ENCODE assay signal across 15 mouse cellular contexts in the genomic region with DNA sequence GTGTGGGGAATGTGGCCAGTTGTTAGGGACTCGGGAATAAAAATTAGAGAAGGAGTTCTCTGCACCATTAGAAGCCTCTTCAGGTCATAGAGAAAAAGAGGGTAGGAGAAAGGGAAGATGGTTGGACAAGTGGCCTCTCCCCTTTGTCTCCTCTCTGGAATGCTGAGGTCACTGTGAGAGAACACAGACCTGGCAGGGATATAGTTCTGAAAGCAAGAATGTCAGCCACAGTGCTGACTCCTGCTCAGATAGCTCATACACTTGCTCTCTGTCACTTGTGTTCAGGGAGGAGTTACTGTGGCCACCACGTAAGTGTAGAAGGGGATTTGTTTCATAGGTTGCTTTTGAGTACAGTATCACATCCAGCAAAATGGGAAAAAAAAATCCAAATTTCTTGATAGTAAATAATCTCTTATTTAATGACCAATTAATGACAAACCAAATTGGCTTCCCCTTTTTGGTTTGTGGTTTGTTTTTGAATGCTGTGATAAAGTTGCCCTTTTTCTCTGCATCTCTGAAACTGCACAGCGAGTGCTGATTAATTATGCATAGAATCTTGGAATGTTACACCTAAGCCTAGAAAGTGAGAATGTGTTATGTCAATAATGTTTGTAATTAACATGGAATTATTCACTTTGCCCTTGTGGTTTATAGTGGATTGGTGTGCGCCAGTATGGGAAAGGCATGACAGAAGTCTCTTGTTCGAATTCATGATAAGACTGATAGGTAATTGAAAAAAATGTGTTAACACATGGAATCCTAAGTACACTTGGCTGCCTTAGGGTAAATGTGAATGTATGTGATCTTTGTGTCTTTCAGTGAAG. TPM values are rescaled to one million over a fixed set of nuclear protein-coding genes. Genes with fewer than 3 reads are reported as not detected.
DNase-seq lines count a peak whose midpoint lies in the region; TF ChIP-seq lines count a peak whose summit lies in the region.
"Had no signal": no experiment of that assay in that cellular context is flagged by ENCODE, and none has a peak within 500 bp of the region (broad histone marks: within the 10 kb centered on the region; RNA-seq: fewer than 3 reads in every experiment).

No protein-coding gene starts in this region.

- intact Hi-C loops in heart, adult 2 months (cut with DNase I) = loop anchor here (2.0 to 10.0 kb wide), 3 partner anchors 21 to 143 kb away; no protein-coding TSS in a partner anchor
- intact Hi-C loops in heart, postnatal 36 days (cut with DNase I) = no loop called here
- intact Hi-C loops in heart, postnatal 10 days (cut with DNase I) = no loop called here

- TF ChIP-seq RAD21 in MEL (IDR thresholded peaks at IDR 0.05; ENCODE audit: low read depth, low read length) = no peak

- H3K36me3 ChIP-seq in heart, adult 2 months (ENCODE audit: control insufficient read depth, insufficient read depth, low read length) = peaks cover 19% of the 10 kb centered on the region
- H3K36me3 ChIP-seq in MEL (ENCODE audit: control insufficient read depth in 1 of 2, insufficient read depth in 2 of 2, low read length in 2 of 2) = peaks cover 0 to 25% of the 10 kb centered on the region in 2 experiments; a peak in 3 of 4 replicates
- H3K36me3 ChIP-seq: neural tube, embryonic 13.5 days had no signal

- H3K4me3 ChIP-seq in heart, adult 2 months = no peak overlapping the region
- H3K4me3 ChIP-seq in MEL (ENCODE audit: control insufficient read depth in 1 of 2, insufficient read depth in 1 of 2, low read depth in 2 of 2, low read length in 2 of 2) = no peak overlapping the region
- H3K4me3 ChIP-seq: embryonic facial prominence, embryonic 12.5 days; left cerebral cortex, adult 2 months; neural tube, embryonic 13.5 days had no signal

- no peaks in the 10 kb centered on the region for H3K9me3 ChIP-seq in MEL (replicated peaks; ENCODE audit: insufficient read depth, low read length)
- H3K9me3 ChIP-seq: embryonic facial prominence, embryonic 12.5 days; neural tube, embryonic 13.5 days had no signal

- H3K9ac ChIP-seq in heart, adult 2 months (ENCODE audit: low read depth, low read length) = no peak overlapping the region
- no peak overlapping the region for H3K9ac ChIP-seq in MEL (ENCODE audit: control insufficient read depth, low read depth, low read length, poor library complexity, severe bottlenecking)
- H3K9ac ChIP-seq: embryonic facial prominence, embryonic 12.5 days; neural tube, embryonic 13.5 days had no signal

- TF ChIP-seq EP300 in heart, adult 2 months (IDR thresholded peaks at IDR 0.05; ENCODE audit: insufficient read depth, low read depth, low read length) = no peak
- TF ChIP-seq EP300 in MEL (IDR thresholded peaks at IDR 0.05; ENCODE audit: low read depth in 1 of 2, low read length in 2 of 2) = peak; percentile 62 to 79

- 59% methylated on average over 5 of the region's 5 CpGs for WGBS in heart, adult 2 months

- peaks cover 13% of the 10 kb centered on the region for H3K79me2 ChIP-seq in heart, adult 2 months (replicated peaks; ENCODE audit: control insufficient read depth, insufficient read depth, low read length)
- H3K79me2 ChIP-seq in MEL (ENCODE audit: control insufficient read depth, insufficient read depth, low read length, poor library complexity) = peaks cover 35% of the 10 kb centered on the region

- TF ChIP-seq CTCF in heart, adult 2 months (IDR thresholded peaks at IDR 0.05) = no peak
- TF ChIP-seq CTCF in MEL (IDR thresholded peaks at IDR 0.05 in 2 of 3, conservative IDR thresholded peaks at IDR 0.05 in 1 of 3; ENCODE audit: control insufficient read depth in 1 of 3, insufficient read depth in 1 of 3, low read depth in 2 of 3, low read length in 3 of 3, poor library complexity in 1 of 3, severe bottlenecking in 1 of 3) = no peak

- DNase-seq in heart, adult 2 months = no peak
- DNase-seq in heart, postnatal 36 days = no peak
- peak; percentile 68 for DNase-seq in MEL (ENCODE audit: low read depth, low spot score)
- DNase-seq in heart, adult 8-10 months (ENCODE audit: low spot score) = peak; percentile 31
- DNase-seq in heart, postnatal 10 days = peak; percentile 35 to 39
- no peak for DNase-seq in cerebellum, postnatal 25 days
- no peak for DNase-seq in adrenal gland, adult 8-10 months
- DNase-seq: cerebellum, adult 11 months; lung, adult 2 months; lung, postnatal 4 days; right cerebral cortex, postnatal 25 days; thymus, postnatal 4 days had no signal

- TF ChIP-seq POLR2A in heart, adult 2 months (IDR thresholded peaks at IDR 0.05; ENCODE audit: insufficient read depth, low read depth, low read length) = no peak
- TF ChIP-seq POLR2A in MEL (IDR thresholded peaks at IDR 0.05; ENCODE audit: control insufficient read depth in 1 of 2, insufficient read depth in 1 of 2, low read depth in 1 of 2, low read length in 2 of 2, poor library complexity in 1 of 2) = no peak

- no peaks in the 10 kb centered on the region for H3K27me3 ChIP-seq in heart, adult 2 months (ENCODE audit: control insufficient read depth, insufficient read depth, low read length)
- H3K27me3 ChIP-seq in MEL (ENCODE audit: control insufficient read depth in 1 of 2, insufficient read depth in 2 of 2, low read length in 2 of 2) = no peaks in the 10 kb centered on the region
- H3K27me3 ChIP-seq: embryonic facial prominence, embryonic 12.5 days; neural tube, embryonic 13.5 days had no signal

- peaks cover 12% of the 10 kb centered on the region for H3K4me1 ChIP-seq in heart, adult 2 months (ENCODE audit: control insufficient read depth, insufficient read depth, low read length)
- peaks cover 6 to 9% of the 10 kb centered on the region in 2 experiments for H3K4me1 ChIP-seq in MEL (ENCODE audit: control insufficient read depth in 1 of 2, insufficient read depth in 2 of 2, low read length in 2 of 2)
- H3K4me1 ChIP-seq: embryonic facial prominence, embryonic 12.5 days had no signal

- peak overlapping the region; percentile 47 for H3K27ac ChIP-seq in heart, adult 2 months
- H3K27ac ChIP-seq in MEL (ENCODE audit: control insufficient read depth, low read depth, low read length) = no peak overlapping the region
- H3K27ac ChIP-seq: embryonic facial prominence, embryonic 12.5 days; left cerebral cortex, adult 2 months; neural tube, embryonic 13.5 days had no signal

TF ChIP-seq in MEL, 35 proteins besides CTCF, POLR2A, EP300 and RAD21:
- TF ChIP-seq POLR2AphosphoS2 (IDR thresholded peaks at IDR 0.05; ENCODE audit: low read length) (no peak), POLR2AphosphoS5 (IDR thresholded peaks at IDR 0.05; ENCODE audit: borderline replicate concordance, low read depth, low read length) (no peak), ZNF384 (IDR thresholded peaks at IDR 0.05; ENCODE audit: low read depth, low read length) (peak; percentile 59; the same call in 1 of the 2 replicates), MAFK (IDR thresholded peaks at IDR 0.05; ENCODE audit: borderline replicate concordance, low read depth, low read length) (peak; percentile 49; the same call in 1 of the 2 replicates), MEF2A (IDR thresholded peaks at IDR 0.05; ENCODE audit: extremely low read depth, insufficient replicate concordance, low read depth, low read length, poor library complexity, severe bottlenecking) (no peak), MYC (IDR thresholded peaks at IDR 0.05; ENCODE audit: low read depth, low read length) (no peak), JUND (IDR thresholded peaks at IDR 0.05; ENCODE audit: low read depth, low read length) (no peak), CHD2 (IDR thresholded peaks at IDR 0.05; ENCODE audit: low read length) (no peak), RCOR1 (IDR thresholded peaks at IDR 0.05; ENCODE audit: low read depth, low read length) (peak; percentile 99), TBP (IDR thresholded peaks at IDR 0.05; ENCODE audit: low read depth, low read length) (no peak), TCF12 (IDR thresholded peaks at IDR 0.05; ENCODE audit: low read depth, low read length) (peak; percentile 40; the same call in 1 of the 2 replicates), BHLHE40 (IDR thresholded peaks at IDR 0.05; ENCODE audit: borderline replicate concordance, low read depth, low read length) (0 out of 2 replicates have a peak, but pooled peaks have one; percentile 21), MAX (IDR thresholded peaks at IDR 0.05; ENCODE audit: low read length) (no peak), ELF1 (IDR thresholded peaks at IDR 0.05; ENCODE audit: low read depth, low read length) (no peak), MAZ (IDR thresholded peaks at IDR 0.05; ENCODE audit: low read depth, low read length) (no peak), SIN3A (IDR thresholded peaks at IDR 0.05; ENCODE audit: low read length) (peak; percentile 46; the same call in 1 of the 2 replicates), UBTF (IDR thresholded peaks at IDR 0.05; ENCODE audit: borderline replicate concordance, insufficient read depth, low read depth, low read length) (no peak), MYB (IDR thresholded peaks at IDR 0.05; ENCODE audit: low read depth, low read length) (no peak), MXI1 (IDR thresholded peaks at IDR 0.05; ENCODE audit: low read depth, low read length) (no peak), SMC3 (IDR thresholded peaks at IDR 0.05; ENCODE audit: low read depth, low read length) (no peak), ZC3H11A (IDR thresholded peaks at IDR 0.05; ENCODE audit: low read depth, low read length) (no peak), NRF1 (IDR thresholded peaks at IDR 0.05; ENCODE audit: insufficient read depth, low read depth, low read length, poor library complexity, severe bottlenecking) (no peak), GATA1 (IDR thresholded peaks at IDR 0.05; ENCODE audit: low read depth, low read length) (peak; percentile 62), NELFE (IDR thresholded peaks at IDR 0.05; ENCODE audit: low read depth, low read length) (no peak), HCFC1 (IDR thresholded peaks at IDR 0.05; ENCODE audit: low read depth, low read length) (no peak), TAL1 (IDR thresholded peaks at IDR 0.05; ENCODE audit: low read length) (no peak), KAT2A (conservative IDR thresholded peaks at IDR 0.05; ENCODE audit: low read depth, low read length) (no peak), E2F4 (IDR thresholded peaks at IDR 0.05; ENCODE audit: borderline replicate concordance, low read depth, low read length) (no peak)

RNA-seq across cellular contexts. Expression of a gene that starts 47.2 kb away (rescaled TPM):
- 100 to 1,000 TPM; 130 to 149 TPM for total RNA-seq in heart, adult 2 months (2021)
- 106 and 127 TPM in 2 replicates for polyA plus RNA-seq in heart, adult 2 months (2012; rRNA removed)
- 100 to 1,000 TPM; 134 to 142 TPM for total RNA-seq in heart, postnatal 36 days (2021)
- total RNA-seq in MEL (2012; rRNA removed) = 28.3 and 31.7 TPM in 2 replicates
- 10 to 100 TPM in 1 of 2 experiments, not detected in 1; 48.8 TPM for polyA plus RNA-seq in MEL (2012; ENCODE audit: insufficient read depth in 1 of 2, insufficient read length in 2 of 2, low read depth in 1 of 2, low replicate concordance in 2 of 2, missing spikeins in 1 of 2)
- 100 to 1,000 TPM; 132 to 150 (median 148) TPM for total RNA-seq in heart, adult 8-10 months (2022)
- total RNA-seq in heart, postnatal 10 days (2021) = 100 to 1,000 TPM; 137 to 138 TPM
- total RNA-seq in adrenal gland, adult 8-10 months (2022) = 100 to 1,000 TPM; 150 to 175 (median 171) TPM

Comparison
In these comparisons a context has a peak if more than half of its experiments do, and no peak if none do; other contexts are left out.
1. DNase-seq: peak in MEL (single experiment), heart, adult 8-10 months (single experiment) and heart, postnatal 10 days (2 of 2); none in heart, adult 2 months (0 of 2), heart, postnatal 36 days (0 of 2), cerebellum, postnatal 25 days (0 of 2) and adrenal gland, adult 8-10 months (single experiment).